Mouse (Mus musculus) ovary, adult 18-20 months (tissue): ENCODE results near the gene Dusp16.

Experiments
- DNase-seq: peaks from one replicate; pipeline ENCODE4 v3.0.0; 2022; ENCODE audit warnings: low spot score, mixed read lengths

Dusp16 gene

GRCm38 (mm10) chr6:134792141-134793045 lies at the start of gene Dusp16:
Gene Dusp16, minus strand, starts transcription at chr6:134792625.
- peak; percentile 85 for DNase-seq

GRCm38 (mm10) chr6:134840346-134840745 lies 47.9 kb upstream of the Dusp16 start:
- no peak for DNase-seq

- DNase-seq = no peak
Observed at GRCm38 (mm10) chr6:134838111-134838510, 45.7 kb upstream of the Dusp16 start.

- no peak for DNase-seq
Observed at GRCm38 (mm10) chr6:134834585-134835251, 42.3 kb upstream of the Dusp16 start.

GRCm38 (mm10) chr6:134830776-134831175 lies 38.4 kb upstream of the Dusp16 start:
- DNase-seq = no peak

GRCm38 (mm10) chr6:134829786-134830700 lies 37.6 kb upstream of the Dusp16 start, which contains the start of gene Crebl2:
Gene Crebl2, plus strand, starts transcription at chr6:134830154.
- DNase-seq = peak; percentile 98

- no peak for DNase-seq
Observed at GRCm38 (mm10) chr6:134822844-134823243, 30.4 kb upstream of the Dusp16 start.

GRCm38 (mm10) chr6:134820411-134820810 lies 28.0 kb upstream of the Dusp16 start:
- DNase-seq = no peak

- DNase-seq = no peak
Observed at GRCm38 (mm10) chr6:134819741-134820140, 27.3 kb upstream of the Dusp16 start.

- no peak for DNase-seq
Observed at GRCm38 (mm10) chr6:134817051-134817928, 24.9 kb upstream of the Dusp16 start.

GRCm38 (mm10) chr6:134813066-134813465 lies 20.6 kb upstream of the Dusp16 start:
- no peak for DNase-seq

GRCm38 (mm10) chr6:134807794-134808193 lies 15.4 kb upstream of the Dusp16 start:
- DNase-seq = peak; percentile 60

GRCm38 (mm10) chr6:134807091-134807490 lies 14.7 kb upstream of the Dusp16 start:
- DNase-seq = no peak

GRCm38 (mm10) chr6:134806130-134806529 lies 13.7 kb upstream of the Dusp16 start:
- no peak for DNase-seq

GRCm38 (mm10) chr6:134804736-134805277 lies 12.4 kb upstream of the Dusp16 start:
- no peak for DNase-seq

- no peak for DNase-seq
Observed at GRCm38 (mm10) chr6:134802641-134803043, 10.2 kb upstream of the Dusp16 start.

GRCm38 (mm10) chr6:134801483-134801882 lies 9.1 kb upstream of the Dusp16 start:
- DNase-seq = no peak

GRCm38 (mm10) chr6:134796297-134796696 lies 3.9 kb upstream of the Dusp16 start:
- no peak for DNase-seq

- DNase-seq = peak; percentile 54
Observed at GRCm38 (mm10) chr6:134793911-134794520, 1.6 kb upstream of the Dusp16 start.
